Mouse (Mus musculus) olfactory bulb, adult 2 months (tissue): ENCODE data around the gene Sdr39u1. TPM values are rescaled to one million over a fixed set of nuclear protein-coding genes. Genes with fewer than 3 reads are reported as not detected.

Experiments used
- H3K27ac ChIP-seq: fragments of 200-500 bp; 2 replicates; pipeline ENCODE4 v1.5.1; 2012; ENCODE audit warnings: low read depth, low read length; ENCODE audit not compliant: insufficient read depth
- H3K4me1 ChIP-seq: fragments of 200-500 bp; 2 replicates; pipeline ENCODE4 v1.6.1; 2012; ENCODE audit warnings: low read length; ENCODE audit not compliant: control insufficient read depth, insufficient read depth
- H3K4me3 ChIP-seq: fragments of 200-500 bp; 2 replicates; pipeline ENCODE4 v1.5.1; 2012; ENCODE audit warnings: mild to moderate bottlenecking, low read depth, low read length, moderate library complexity; ENCODE audit not compliant: insufficient read depth
- CTCF ChIP-seq: fragments of 200-500 bp; IDR thresholded peaks from 2 replicates; pipeline ENCODE4 v1.5.1; 2012; ENCODE audit warnings: low read depth, mild to moderate bottlenecking, low read length, moderate library complexity; ENCODE audit not compliant: insufficient read depth
- POLR2A ChIP-seq: fragments of 200-500 bp; IDR thresholded peaks from 2 replicates; pipeline ENCODE4 v1.6.1; 2012; ENCODE audit warnings: mild to moderate bottlenecking, low read depth, low read length, moderate library complexity; ENCODE audit not compliant: insufficient read depth
- WGBS: fragments of 180-500 bp; shearing (Covaris S2); methylation state at CpG from one replicate; pipeline ENCODE4 v1.1.7; 2018; 5-methylcytosine and 5-hydroxymethylcytosine counted together
- polyA plus RNA-seq: library from polyadenylated mRNA; stranded (reverse); fragments of >200 nt; gene quantifications from 2 replicates; pipeline ENCODE4 v1.2.4, GENCODE M21; 2012; ENCODE audit warnings: low replicate concordance; ENCODE audit not compliant: missing spikeins, insufficient read depth, insufficient read length

Gene Sdr39u1
- polyA plus RNA-seq, 1 experiment = not detected

DNA sequence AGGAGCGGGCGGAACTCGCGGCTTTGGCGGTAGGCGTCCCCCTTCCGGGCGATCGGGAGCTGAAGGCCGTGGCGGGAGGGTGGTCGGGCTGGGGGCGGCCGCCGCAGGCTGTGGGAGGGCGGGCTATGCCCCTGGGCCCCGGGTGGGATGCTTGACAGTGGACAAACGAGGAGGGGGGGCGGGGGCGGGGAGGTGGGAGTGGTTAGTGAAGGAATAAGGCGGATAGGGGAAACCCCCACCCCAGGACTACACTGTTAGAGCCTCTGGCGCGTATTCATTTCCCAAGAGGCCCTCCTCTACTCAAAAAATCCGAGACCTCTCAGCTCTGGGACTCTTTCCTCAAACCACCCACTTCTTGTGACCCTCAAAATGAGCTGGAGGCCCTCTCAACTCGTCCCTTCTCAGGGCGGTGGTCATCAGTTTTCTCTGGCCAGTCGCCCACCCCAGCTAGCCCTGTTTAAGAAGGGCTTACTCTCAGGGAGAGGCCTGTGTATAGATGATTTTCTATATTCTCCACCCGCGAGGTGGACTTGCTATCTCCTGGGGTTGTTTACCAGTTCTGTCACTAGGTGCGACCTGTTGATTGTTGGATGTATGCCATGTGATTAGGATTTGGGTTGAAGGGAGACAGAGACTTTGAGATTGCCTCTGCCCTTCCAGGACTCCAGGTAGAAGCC lies 14.8 kb downstream of the Sdr39u1 start:
- no peak for TF ChIP-seq CTCF
- TF ChIP-seq POLR2A = no peak
- H3K4me3 ChIP-seq = peak overlapping the region; percentile 62
- H3K27ac ChIP-seq = no peak overlapping the region
- WGBS = 0% methylated on average over 27 of the region's 30 CpGs
- peaks cover 24% of the 10 kb centered on the region for H3K4me1 ChIP-seq

DNA sequence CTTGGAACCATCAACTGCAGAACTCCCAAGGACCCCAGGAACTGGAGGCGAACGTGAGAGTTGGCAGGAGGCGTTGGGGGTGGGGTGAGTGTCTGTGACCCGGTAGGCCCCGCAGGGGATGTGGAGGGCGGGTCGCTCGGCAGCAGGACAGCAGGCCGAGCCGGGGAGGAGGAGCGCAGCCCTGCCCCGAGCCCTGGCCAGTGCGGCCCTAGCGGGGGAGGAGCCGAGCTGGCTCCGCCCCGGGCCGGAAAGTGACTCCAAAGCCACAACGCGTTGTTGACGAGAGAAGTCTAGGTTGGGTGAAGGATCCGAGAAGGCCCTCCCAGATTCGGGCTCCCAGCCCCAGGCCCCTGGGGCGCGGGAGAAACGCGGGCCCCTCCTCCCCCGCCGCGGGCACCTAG lies 15.4 kb downstream of the Sdr39u1 start, which contains the start of gene Khnyn:
Gene Khnyn (plus strand): TSS at position 235 of the 401 bp plus-strand sequence.
- Histone ChIP-seq H3K27ac (no peak within 1 kb of the TSS), H3K4me1 (peaks cover 24% of the 10 kb centered on the region), H3K4me3 (peak within 1 kb of the TSS; percentile 62)
- under 1% methylated on average over 30 of the region's 30 CpGs for WGBS
- TF ChIP-seq CTCF (no peak), POLR2A (peak; percentile 24; the same call in 1 of the 2 replicates)

DNA sequence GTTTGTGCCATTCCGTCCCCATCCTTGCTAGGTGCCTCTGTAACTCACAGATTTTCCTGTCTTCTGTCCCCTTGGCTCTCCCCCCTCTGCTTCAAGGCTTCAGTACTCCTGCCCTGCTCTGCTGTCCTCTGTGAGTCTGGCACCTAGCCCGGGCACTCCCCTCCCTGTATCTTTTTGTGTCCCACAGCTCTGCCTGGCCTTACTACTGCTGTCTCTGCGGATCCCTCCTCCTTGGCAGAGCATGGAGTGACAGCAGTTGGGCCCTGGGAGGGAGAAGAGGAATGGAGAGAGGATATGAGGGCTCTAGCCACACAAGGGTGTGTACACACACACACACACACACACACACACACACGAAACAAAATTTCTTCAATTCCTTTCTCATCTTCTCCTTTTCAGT lies 15.9 kb downstream of the Sdr39u1 start, which contains the start of gene Cbln3:
Gene Cbln3 (minus strand): TSS at position 227 of the 400 bp plus-strand sequence.
- no peak for TF ChIP-seq POLR2A
- no peak for TF ChIP-seq CTCF
- no peak within 1 kb of the TSS for H3K27ac ChIP-seq
- 42% methylated on average over 4 of the region's 4 CpGs for WGBS
- H3K4me1 ChIP-seq = peaks cover 24% of the 10 kb centered on the region
- H3K4me3 ChIP-seq = peak within 1 kb of the TSS; percentile 62

DNA sequence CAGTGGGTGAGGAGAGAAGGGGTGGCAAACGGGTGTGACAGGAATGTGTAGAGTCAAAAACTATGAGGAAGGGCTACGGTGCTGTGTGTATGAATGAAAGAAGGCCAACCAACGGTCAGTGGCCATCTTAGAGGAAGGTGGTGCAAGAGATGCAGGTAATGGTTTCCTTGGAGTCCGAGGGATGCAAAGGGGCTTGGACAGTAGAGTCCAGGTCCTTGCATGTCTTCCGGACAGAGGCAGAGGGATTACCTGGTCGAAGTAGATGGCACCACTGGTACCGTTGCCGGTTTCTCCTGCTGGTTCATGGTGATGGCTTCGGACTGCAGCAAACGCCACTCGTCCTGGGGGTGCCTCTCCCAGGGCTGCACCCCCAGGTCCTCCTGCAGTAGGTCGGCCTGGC lies 16.4 kb downstream of the Sdr39u1 start:
- no peak overlapping the region for H3K4me3 ChIP-seq
- 93% methylated on average over 12 of the region's 12 CpGs for WGBS
- H3K27ac ChIP-seq = no peak overlapping the region
- TF ChIP-seq POLR2A = no peak
- TF ChIP-seq CTCF = no peak
- peaks cover 24% of the 10 kb centered on the region for H3K4me1 ChIP-seq

DNA sequence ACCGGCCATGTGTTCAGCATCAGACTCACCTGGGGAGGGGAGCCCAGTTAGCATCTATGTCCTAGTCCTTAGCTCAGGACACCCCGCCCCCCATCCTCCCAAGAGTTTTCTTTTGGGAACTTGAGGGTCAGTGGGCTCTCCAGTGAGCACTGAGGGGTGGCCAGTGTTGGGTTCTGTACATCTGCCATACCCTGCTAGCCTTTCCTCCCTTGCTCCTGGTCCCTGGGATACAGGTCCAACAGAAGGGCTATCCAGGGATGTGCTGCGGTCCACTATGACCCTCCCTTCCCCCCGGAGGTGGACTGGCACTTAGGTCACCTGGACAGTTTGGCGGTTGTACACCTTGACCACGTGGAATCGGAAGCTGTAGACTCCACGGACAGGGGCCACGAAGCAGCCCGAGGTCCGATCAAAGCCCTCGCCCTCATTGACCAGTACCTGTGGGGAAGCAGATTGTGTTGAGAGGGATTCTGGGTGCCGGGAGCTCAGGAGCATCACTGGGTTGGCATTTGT lies 16.9 kb downstream of the Sdr39u1 start:
- 97% methylated on average over 13 of the region's 13 CpGs for WGBS
- H3K27ac ChIP-seq = no peak overlapping the region
- no peak overlapping the region for H3K4me3 ChIP-seq
- H3K4me1 ChIP-seq = peaks cover 24% of the 10 kb centered on the region
- no peak for TF ChIP-seq CTCF

DNA sequence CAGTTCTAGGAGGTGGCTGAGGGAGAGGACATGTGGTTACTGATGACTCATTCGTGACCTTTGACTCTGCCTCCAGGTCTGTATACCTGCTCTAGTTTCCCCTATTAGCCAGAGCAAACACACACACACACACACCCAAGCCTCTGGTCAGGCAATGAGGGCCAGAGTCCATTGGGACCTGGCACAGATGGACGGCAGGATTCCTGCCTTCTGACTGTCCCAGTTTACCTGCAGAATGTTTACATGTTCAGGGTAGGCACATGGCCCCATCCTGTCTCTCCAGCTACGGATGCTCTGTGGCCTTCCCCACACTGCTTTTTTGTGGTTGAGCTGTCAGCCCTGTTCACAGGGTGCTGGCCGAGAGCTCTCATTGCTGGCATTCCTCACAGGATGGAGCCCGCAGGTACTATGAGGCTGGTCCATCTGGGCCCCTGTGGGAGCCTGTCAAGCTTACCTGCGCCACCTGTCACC lies 17.9 kb downstream of the Sdr39u1 start:
- TF ChIP-seq POLR2A (no peak), CTCF (no peak)
- no peak overlapping the region for H3K4me3 ChIP-seq
- 84% methylated on average over 6 of the region's 6 CpGs for WGBS
- no peak overlapping the region for H3K27ac ChIP-seq
- H3K4me1 ChIP-seq = peaks cover 20% of the 10 kb centered on the region

DNA sequence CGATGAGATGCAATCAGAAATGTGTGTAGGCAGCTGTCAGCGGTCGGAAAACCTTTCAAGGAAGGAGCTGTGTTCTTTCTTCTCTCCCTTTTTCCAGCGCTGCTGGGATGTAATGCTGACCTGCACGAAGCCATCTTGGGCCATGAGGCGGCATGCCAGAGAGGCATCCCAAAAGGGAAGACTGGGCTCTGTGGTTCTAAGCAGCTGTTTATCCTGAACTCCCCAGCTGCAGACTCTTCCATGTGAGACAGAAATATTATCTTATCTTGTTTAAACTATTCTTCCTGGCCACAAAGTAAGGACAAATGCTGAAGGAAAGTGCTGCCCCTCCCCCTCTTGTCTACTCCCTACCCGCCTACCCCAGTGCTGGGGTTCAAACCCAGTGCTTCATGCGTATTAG lies 19.1 kb downstream of the Sdr39u1 start:
- WGBS = 88% methylated on average over 8 of the region's 8 CpGs
- H3K4me1 ChIP-seq = peaks cover 11% of the 10 kb centered on the region
- H3K27ac ChIP-seq = no peak overlapping the region
- no peak overlapping the region for H3K4me3 ChIP-seq
- no peak for TF ChIP-seq POLR2A
- TF ChIP-seq CTCF = no peak

DNA sequence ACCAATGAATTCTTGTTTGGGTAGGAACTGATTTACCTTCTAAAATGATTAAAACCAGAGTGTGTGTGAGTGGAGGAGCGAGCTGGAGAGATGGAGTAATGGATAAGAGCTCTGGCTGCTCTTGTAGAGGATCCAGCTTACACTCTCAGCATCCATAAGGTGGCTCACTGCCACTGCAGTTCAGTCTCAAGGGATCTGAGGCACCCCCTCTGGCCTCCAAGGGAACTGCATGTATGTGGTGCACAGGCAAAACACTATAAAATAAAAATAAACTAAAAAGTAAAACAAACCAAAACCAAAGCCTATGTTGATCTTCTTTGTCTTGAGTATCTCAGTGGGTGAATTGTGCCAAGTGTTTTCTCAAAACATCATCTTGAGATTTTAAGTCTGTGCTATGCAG lies 20.5 kb downstream of the Sdr39u1 start:
- TF ChIP-seq CTCF (peak; percentile 47), POLR2A (no peak)
- Histone ChIP-seq H3K4me1 (peaks cover 7% of the 10 kb centered on the region), H3K4me3 (no peak overlapping the region), H3K27ac (no peak overlapping the region)
- 46% methylated on average over 1 of the region's 1 CpGs for WGBS

DNA sequence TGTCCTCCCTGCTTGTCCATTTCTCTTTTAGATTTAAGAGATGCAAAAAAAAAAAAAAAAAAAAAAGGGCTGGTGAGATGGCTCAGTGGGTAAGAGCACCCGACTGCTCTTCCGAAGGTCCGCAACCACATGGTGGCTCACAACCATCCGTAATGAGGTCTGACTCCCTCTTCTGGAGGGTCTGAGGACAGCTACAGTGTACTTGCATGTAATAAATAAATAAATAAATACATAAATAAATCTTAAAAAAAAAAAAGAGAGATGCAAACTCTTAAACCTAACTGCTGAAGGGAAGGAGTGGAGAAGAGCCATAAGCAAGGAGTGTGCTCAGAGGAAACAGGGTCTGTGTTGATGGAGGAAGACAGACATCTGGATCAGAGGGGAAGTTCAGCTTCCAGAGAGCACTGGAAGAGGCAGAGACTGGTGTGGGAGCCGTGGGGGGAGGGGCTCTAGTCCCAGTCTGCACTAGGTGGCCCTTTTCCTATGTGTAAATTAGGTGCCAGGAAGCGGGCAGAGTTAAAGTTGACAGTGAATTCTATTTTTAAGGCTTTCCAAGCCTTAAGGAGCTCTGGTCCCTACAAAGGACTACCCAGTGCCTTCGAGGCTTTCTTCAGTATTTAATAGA lies 21.7 kb downstream of the Sdr39u1 start:
- Histone ChIP-seq H3K4me3 (no peak overlapping the region), H3K27ac (no peak overlapping the region), H3K4me1 (peaks cover 7% of the 10 kb centered on the region)
- TF ChIP-seq POLR2A (no peak), CTCF (no peak)
- WGBS = 30% methylated on average over 7 of the region's 7 CpGs
